Mouse (Mus musculus) testis, adult 2 months (tissue): ENCODE results near the gene Zcwpw1.
"Not testable (repeated sequence)": the region's sequence is repeated elsewhere in the genome, so short reads cannot be mapped to it uniquely, and the experiment has no call there.

Experiments
- CTCF ChIP-seq: fragments of 200-500 bp; IDR thresholded peaks from 2 replicates; pipeline ENCODE4 v1.5.1; 2012; ENCODE audit warnings: low read depth, mild to moderate bottlenecking, inconsistent platforms, low read length, moderate library complexity; ENCODE audit not compliant: control insufficient read depth, insufficient read depth, insufficient replicate concordance
- POLR2A ChIP-seq: fragments of 200-500 bp; IDR thresholded peaks from 2 replicates; pipeline ENCODE4 v1.6.1; 2012; ENCODE audit warnings: low read depth, mild to moderate bottlenecking, inconsistent platforms, low read length, moderate library complexity; ENCODE audit not compliant: control insufficient read depth

GRCm38 (mm10) chr5:137850313-137850712 lies 62.7 kb downstream of the Zcwpw1 start:
- not testable (repeated sequence) for TF ChIP-seq POLR2A, CTCF
